Mouse (Mus musculus) spleen, embryonic (tissue): ENCODE data around the gene Map4k4.

Source experiments
- CTCF ChIA-PET: fragments of 350-600 bp; sonication (Branson Sonifier 250); formaldehyde crosslinking; loops from one replicate; lab custom pipeline; 2022; lab: Charles Lee

The Map4k4 gene

DNA sequence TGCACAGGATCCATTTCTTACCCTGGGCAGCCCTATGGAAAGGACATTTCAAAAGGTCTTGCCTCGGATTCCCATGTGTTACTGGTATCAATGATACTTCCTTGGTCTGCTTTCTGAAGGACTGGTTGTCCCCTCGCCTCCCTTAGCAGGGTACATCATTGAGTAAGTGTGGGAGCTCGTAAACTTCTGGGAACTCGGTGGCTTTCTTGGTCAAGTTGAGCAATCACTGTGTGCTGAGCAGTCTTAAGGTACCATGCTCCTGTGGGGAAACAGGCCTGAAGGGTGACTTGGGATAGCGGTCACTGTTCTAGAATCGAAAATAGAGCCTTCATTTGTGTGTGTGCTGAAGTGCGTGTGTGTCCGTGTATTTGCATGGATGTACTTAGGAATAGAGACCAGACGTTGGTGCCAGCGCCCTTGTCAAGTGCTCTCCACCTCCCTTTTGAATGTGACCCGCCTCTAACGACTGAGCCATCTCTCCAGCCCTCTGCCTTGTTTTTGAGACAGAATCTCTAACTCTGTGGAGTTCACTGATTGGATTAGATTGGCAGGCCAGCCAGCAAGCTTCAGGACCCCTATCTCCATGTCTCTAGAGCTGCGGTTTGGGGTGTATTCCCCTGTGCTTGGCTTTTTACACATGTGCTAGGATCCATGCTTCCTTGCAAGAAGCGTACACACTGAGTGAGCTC is 129.7 kb downstream of the Map4k4 start:
- CTCF ChIA-PET: no interaction called here

DNA sequence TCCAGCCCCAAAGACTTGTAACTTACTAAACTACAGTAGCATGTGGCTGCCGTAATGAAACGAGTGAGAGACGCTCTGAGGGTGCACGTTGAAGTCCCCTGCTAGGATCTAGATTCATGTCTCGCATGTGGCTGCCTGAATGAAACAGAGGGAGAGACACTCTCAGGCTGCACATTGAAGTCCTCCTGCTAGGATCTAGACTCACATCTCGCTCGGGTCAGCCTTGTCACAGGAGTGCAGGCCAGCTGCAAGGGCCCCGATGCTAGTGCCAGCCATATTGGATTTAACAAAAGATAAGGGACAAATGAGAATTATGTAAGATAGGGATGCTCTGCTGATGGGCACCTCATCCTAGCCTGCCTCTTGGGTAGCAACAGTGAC is 130.3 kb downstream of the Map4k4 start:
- CTCF ChIA-PET: no interaction called here

DNA sequence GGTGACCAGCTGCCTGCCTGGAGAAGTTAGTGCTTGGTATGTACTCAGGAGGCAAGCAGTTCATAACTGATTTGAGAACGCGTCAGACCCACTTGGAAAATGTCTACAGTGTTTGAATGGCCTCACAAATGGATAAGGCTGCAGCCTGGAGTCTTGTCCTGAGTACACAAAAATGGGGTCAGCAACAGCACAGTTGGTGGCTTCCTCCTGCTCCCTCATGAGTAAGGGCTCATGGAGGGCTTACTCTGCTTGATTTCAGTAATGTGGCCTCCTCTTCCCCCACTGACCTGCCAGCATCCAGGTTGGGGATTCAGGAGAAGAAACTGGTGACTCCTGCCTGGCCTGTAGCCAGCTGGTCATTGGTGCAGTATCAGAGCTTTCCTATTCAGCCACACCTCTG is 130.9 kb downstream of the Map4k4 start:
- CTCF ChIA-PET: no interaction called here

DNA sequence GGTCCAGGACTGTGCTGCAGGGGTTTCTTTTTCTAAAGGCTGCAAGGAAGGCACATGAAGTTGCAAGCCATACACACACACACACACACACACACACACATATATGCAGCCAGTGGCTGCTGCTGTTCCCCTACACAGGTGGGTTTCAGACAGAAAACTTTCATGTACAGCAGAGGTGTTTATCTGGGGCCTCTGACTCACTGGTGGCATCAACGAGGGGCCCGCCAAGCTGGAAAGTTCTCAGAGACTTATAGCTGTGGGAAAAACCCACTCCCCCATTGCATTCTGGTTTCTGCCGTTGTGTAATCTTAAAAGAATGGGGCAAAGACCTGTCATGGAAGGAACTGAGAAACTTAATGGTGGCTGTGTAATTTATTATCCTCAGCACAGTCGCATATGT is 132.6 kb downstream of the Map4k4 start:
- CTCF ChIA-PET: no interaction called here

DNA sequence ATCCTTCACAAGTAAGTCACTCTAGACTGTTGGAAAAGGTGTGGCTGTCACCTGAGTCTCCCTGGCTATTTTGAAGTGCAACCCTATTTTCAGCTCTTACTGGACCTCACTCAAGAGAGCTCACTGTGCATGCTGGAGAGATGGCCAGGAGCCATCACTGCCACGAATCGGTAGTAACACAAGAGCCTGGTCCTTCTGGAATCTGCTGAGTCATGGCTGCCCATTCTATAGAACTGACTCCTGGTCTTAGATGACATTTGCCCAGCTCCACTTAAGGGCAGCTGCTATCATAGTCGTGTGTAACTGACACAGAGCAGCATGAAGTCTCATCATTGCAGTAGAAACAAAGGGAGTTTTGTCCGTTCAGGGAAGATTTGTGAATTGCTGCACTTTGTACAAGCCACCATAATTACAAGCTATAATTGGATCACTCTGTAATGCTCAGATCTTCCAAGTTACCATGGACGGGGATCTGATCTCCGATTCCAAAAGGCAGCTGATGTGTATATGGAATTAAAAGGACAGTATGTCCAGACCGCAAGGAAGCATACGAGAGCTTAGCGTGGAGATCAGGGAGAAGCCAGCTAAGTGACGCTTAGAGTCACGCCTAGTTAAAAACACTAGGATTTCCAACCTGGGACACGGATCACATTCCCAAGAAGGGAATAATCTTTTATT is 133.2 kb downstream of the Map4k4 start:
- CTCF ChIA-PET: no interaction called here

DNA sequence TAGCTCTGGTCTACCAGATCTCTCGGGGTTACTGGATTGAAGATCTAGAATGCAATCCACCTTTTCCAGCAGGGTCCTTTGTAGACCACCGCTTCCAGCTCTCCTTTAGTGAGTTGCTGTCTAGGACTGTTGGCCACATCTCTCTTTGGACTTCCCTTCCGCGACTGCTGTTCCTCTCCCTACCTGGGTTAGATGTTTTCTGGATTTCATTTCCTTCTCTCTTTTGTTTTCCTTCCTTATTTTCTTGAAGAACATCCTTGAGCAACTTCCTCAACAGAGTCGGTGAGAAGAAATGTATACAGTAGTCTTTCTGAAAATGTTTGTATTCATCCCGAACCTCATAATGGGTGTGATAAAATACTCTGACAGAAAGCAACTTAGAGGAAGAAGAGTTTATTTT is 137.1 kb downstream of the Map4k4 start:
- CTCF ChIA-PET: no interaction called here

DNA sequence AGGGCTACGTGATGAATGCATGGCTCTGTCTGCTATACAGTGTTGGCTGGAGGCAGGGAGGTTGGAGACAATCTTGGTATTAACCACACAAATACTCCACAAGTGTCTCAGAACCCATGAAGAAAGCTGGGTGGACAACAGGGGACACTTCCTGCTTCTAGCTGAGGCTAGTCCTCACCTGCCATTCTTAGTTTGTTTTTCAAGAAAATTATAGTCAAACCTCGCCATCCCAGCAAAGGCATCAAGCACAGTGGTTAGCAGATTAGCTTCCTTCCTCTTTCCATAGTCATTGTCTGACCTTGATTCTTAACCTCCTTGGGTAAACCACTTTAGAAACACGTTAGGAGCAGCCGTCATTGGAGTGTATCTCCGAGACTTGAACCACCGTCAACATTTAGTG is 145.0 kb downstream of the Map4k4 start:
- CTCF ChIA-PET: interaction anchor here (0.6 kb wide), 1 partner anchor 1371 kb away, joined by 6 read pairs; no protein-coding TSS in a partner anchor

DNA sequence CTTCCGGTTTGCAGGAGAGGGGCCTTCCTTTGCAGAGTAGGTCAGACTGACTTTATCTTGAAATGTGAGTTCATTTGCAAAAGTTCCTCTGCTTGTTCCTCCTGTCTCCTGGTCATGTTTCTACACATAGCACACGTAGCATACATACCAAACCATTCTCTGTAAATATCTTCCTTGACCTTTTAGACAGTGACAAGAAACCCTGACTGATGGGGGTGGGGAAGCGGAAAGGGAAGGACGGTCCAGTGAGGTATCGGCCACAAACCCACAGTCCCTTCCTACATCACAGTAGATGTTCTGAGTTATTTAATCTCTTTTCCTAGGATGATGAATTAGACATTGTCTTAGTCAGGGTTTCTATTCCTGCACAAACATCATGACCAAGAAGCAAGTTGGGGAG is 145.9 kb downstream of the Map4k4 start:
- CTCF ChIA-PET: no interaction called here

DNA sequence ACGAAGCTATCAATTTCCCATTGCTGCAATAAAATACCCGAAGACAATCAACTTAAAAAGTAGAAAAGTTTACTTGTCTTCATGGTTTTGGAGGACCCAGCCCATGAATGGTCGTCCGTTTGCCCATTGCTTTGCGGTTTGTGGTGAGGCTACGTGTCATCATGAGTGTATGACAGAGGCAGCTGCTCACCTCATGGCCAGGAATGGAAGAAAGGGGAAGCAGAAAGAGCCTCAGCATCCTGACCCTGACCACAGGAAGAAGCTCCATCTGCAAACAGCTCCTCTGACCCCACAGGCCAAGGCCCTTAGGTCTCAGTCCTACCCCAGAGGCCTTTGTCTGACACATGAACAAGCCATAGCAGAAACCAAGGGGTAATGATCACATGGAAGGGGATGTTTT is 150.4 kb downstream of the Map4k4 start:
- CTCF ChIA-PET: interaction anchor here (1.0 kb wide), 1 partner anchor 12 kb away, joined by 3 read pairs; no protein-coding TSS in a partner anchor

DNA sequence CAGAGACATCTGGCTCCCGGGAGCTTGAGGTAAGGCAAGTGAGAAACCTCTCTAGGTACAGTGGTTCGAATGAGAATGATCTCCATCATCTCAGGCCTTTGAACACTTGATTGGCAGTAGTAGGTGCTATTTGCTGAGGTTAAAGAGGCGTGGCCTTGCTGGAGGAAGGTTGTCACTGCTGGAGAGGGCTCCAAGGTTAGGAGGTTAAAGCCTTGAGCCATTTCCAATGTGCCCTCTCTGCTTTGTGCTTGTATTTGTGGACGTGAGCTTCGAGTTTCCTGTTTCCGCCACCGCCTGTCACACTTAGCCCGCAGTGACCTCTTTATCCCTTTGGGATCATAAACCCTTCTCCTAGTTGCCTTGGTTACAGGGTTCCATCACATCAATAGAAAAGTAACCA is 151.4 kb downstream of the Map4k4 start:
- CTCF ChIA-PET: no interaction called here

DNA sequence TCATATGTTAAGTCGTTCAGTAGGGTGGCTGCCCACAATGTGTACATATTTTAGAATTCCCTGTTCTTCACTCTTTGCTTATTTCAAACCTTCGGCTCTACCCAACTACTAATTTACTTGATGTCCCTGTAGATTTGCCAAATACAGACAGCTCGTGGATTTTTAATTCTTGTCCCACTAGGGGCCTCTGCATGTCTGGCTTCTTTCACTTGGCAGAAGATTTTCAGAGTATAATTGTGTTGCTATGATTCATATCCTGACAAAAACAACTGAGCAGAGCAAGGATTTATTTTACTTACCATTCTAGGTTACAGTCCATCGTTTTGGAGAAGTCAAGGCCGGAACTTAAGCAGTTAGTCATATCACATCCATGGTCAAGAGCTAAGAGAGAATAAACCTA is 152.4 kb downstream of the Map4k4 start:
- CTCF ChIA-PET: no interaction called here

DNA sequence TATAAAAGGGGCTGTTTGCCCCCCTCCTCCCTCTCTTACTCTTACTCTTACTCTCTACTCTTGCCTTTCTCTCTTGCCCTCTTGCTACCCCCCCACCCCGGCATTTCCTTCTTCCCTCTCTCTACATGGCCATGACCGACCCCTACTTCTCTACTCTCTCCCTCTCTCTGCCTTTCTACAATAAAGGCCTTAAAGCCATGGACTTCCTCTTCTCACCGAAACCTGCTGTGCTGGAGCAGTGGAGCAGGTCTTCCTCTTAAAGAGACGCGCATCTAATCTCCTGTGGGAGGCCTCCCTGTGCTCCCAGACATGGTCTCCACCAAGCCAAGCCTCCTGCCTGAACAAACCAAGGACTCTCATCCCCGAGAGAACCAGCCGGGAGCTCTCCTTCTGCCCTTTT is 154.3 kb downstream of the Map4k4 start:
- CTCF ChIA-PET: no interaction called here

DNA sequence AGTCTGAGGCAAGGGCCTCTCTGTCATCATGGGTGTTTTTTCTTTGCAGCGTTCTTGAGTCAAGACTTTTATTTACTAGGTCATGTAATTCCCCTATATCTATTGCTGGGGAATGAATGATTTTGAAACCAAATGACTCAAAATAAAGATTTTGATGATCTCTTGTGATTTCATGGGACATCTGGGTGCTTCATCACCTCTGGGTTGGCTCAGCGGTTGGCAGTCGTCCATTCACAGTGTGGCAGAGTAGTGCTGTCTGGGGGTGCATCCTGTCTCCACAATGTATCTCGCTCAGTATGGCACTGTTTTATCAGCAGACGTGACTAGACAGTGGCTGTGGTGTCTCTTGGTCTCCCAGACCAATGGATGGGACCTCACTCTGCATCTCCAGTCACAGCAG is 155.2 kb downstream of the Map4k4 start:
- CTCF ChIA-PET: no interaction called here

DNA sequence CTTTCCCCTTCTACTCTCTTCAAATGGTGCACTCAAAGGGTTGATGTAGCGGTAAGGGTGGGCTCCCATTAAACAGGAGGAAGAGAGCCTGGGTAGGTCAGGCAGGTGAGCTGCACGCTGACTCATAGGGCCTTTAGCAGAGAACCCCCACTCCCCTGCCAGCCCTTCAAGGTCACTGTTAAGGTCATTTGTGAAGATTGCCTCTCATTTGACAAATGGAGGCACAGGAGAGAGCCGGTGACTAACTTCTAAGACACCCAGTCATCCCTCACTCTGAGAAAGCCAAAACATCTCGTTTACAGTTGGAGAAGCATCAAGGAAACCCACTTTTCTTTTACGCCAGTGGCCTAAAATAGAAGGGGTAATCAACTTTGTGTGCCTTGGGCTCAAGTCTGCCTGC is 156.6 kb downstream of the Map4k4 start:
- CTCF ChIA-PET: interaction anchor here (0.6 kb wide), 1 partner anchor 34 kb away, joined by 3 read pairs; no protein-coding TSS in a partner anchor

DNA sequence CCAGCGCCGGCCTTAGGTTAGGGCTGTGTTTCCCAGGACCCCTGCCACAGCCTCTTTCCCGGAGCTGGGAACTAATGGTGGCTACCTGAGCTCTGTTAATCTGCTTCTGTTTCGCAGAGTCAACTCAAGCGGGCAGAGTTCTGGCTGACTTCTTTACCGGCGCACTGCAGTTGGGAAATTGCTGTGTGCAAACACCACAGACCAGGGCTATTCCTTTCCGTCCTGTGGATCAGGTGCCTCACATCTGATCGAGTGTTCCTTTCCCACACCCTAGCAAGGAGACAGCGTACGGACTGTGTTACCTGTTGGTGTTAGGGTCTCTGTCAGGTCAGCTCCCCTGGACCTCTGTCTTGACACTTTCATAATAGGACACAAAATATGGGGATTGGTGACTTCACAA is 157.3 kb downstream of the Map4k4 start:
- CTCF ChIA-PET: interaction anchor here (0.7 kb wide), 1 partner anchor 102 kb away, joined by 4 read pairs; no protein-coding TSS in a partner anchor

DNA sequence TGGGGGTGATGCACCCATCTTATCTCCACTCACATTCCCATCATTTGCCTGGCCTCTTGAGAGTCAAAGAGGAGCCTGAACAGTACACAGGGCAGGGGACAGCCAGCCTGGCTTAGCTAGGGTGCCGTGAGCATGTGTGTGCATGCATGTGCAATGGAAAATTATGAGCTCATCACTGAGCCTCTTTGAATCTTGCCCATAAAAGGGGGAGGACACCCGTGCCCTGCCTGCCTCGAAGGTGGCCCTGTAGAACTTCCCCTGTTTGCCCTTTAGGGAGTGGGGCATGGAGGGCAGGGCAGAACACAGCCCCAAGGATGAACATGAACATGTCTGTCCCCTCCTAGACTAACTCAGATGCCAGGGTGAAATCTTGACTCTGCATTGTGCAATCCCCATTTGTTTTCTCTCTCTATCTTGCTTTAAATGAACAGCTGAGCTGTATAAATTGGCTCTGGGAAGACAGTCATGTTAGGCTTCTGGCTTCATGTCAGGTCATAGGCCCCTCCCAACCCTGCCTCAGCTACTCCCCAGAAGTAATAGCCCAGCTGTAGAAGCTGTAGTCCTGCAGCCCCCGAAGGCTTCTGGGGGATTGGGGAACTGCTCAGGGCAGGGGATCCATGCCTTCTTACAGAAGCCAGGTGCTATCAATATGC is 158.5 kb downstream of the Map4k4 start:
- CTCF ChIA-PET: no interaction called here

DNA sequence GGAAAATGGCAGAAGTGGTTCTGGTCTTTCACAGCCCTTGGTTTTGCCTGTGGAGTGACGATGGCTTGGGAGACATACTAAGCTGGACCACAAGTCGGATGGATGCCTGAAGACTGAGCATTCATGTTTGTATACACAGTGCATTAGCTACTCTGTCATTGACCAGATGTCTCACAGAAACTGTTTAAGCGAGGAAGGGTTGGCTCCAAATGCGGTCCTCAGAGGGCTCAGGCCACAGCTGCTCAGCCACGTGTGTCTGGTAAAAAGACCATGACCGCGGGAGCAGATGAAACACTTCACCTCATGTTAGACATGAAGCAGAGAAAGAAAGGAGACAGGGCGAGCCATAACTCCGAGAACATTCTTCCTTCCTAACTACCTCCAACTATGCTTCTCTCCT is 160.6 kb downstream of the Map4k4 start:
- CTCF ChIA-PET: no interaction called here

DNA sequence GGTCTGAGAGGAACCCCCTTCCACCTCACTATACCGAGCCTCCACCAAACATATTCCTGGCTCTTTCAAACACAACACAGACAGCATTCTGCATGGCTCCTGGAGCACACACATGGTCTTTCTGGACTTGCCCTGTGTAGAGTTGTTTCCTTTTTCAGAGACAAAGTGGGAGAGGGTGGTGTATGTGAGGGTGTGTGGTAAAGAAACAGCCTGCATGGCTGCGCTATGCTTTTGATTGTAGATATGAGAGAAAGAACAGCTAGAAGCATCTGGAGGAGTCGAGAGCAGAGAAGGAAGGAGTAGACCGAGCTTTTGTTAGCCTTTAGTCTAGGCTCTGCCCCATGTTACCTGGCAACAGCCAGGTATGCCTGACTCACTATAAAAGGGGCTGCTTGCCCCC is 162.7 kb downstream of the Map4k4 start:
- CTCF ChIA-PET: no interaction called here

DNA sequence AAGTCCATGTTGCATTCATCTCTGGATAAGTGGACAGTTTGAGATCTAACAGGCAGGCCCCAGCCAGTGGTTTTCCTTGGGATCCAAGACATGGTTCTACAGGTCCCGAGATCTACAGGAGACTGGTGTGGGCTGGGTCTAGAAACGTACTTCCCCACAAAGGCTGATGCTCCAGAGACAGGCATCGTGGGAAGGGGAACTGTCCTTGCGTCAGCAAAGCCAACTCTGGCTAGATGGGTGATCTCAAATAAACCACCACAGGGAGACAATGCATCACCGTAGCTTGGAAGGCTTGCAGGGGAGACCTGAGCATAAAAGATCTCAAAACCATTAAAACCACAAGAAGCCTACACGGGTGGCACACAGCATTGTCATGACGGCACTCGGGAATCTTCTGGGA is 163.8 kb downstream of the Map4k4 start:
- CTCF ChIA-PET: no interaction called here

DNA sequence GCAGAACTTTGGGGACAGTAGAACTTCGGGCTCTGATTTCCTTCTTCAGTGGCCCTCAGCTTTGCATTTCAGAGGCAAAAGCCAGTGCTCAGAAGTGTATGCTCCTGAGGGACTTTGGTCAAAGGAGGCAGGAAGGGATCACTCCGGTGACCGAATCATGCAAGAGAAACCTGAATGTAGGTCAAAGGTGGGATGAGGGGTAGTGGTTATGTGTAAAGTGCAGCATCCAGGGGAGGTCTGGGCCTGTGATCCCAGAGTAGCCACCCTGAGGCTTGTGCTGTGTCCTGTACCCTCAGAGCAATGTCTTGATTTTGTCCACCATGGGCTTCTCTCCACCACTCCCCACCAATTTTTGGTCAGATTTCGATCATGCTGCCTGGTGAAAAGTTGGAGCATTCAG is 171.8 kb downstream of the Map4k4 start:
- CTCF ChIA-PET: no interaction called here

DNA sequence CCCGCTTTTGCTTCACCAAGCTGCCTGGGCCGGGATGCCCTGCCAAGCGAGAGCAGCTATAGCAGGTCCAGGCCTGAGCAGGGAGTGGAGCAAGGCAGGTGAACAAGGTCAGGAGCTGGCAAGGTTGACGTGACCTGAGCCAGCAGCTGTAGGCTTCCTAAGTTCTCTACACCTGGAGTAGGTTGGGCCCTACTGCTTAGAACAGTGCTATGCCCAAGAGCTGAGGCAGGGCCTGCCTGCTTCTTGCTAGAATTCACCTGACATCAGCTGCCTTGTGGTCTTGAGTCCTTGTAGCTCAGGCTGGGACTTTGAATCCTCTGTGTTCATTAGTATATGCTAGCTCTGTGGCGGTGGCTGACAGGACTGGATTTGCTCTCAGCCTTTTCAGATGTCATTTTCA is 173.1 kb downstream of the Map4k4 start, which contains the start of gene Il1r2:
TSS of gene Il1r2 (plus strand) at position 301 of the 400 bp plus-strand sequence.
- CTCF ChIA-PET: no interaction called here
